Mouse (Mus musculus): ENCODE data around the gene Plcxd2. TPM values are rescaled to one million over a fixed set of nuclear protein-coding genes. Genes with fewer than 3 reads are reported as not detected.

The Plcxd2 gene
- polyA plus RNA-seq, 1 experiment from 2014 or later, result 16.6 TPM

DNA sequence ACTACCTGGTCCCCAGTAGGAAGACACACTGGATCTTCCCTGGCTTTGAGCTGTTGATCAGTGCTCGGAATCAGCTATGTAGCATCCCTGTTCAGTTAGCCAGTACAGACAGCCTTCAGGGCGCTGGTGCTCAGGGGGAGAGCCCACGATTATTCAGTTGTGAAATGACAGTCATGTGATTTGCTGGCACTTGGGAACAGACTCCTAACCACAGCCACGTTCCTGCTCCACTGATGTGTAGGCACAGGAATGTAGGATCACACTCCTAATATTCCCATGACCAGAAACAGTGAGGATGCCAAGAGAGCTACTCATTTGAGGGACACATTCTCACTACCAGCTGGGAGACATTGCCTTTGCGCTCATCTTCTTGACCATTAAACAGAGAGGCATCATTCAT is 41.3 kb downstream of the Plcxd2 start:
- Histone ChIP-seq H3K4me3 (ENCODE audit: low read length) (no peak overlapping the region), H3K27ac (ENCODE audit: low read depth, low read length) (no peak overlapping the region), H3K4me2 (ENCODE audit: low read length) (no peak overlapping the region), H3K36me3 (ENCODE audit: control insufficient read depth, insufficient read depth, low read length) (no peaks in the 10 kb centered on the region), H3K4me1 (ENCODE audit: control insufficient read depth, insufficient read depth, low read depth, low read length) (no peaks in the 10 kb centered on the region), H3K27me3 (replicated peaks; ENCODE audit: control insufficient read depth, insufficient read depth, low read length) (no peaks in the 10 kb centered on the region), H3K9me3 (ENCODE audit: control insufficient read depth, low read length) (no peaks in the 10 kb centered on the region), H3K9ac (ENCODE audit: low read depth, low read length) (no peak overlapping the region)
- ATAC-seq, result no peak
- WGBS, result 65% methylated on average over 5 of the region's 5 CpGs

DNA sequence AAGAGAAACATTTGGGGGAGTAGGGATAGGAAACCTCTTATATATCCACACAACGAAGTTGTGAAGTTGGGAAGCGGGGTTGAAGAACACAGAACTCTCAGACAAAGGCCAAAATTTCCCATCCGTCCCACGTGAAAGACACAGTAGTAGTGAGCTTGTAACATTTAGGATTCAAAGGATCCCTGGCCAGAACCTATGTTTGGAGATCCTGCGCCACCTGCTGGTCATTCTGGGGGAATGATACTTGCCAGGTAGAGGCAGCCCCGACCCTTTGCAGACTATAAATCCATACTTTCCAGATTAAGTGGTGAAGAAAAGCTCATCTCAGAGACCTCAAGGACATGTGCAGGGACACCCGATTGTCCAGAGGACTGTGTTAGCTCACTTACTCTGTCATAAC is 42.5 kb downstream of the Plcxd2 start:
- ATAC-seq, result peak; percentile 89
- 16% methylated on average over 7 of the region's 7 CpGs for WGBS

DNA sequence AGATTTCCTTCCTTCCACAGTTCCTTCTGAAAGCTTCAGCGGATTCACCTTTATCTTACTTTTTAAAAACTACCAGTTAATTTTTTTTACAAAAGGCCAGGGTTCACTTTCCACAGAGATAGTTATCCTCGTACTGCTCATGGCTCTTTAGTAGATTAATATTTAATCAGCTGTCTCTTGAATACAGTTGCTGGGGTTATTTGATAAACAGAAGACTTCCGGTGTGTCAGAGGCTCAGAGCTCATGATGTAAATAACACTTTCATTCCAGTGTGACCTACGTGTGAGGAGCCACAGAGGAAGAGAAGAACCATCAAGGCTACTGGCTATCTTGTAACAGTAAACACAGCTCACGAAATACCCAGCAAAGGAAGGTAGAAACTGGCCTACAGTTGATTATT is 43.4 kb downstream of the Plcxd2 start:
- H3K9me3 ChIP-seq (ENCODE audit: control insufficient read depth, low read length), result no peaks in the 10 kb centered on the region
- H3K4me2 ChIP-seq (ENCODE audit: low read length), result no peak overlapping the region
- no peaks in the 10 kb centered on the region for H3K27me3 ChIP-seq (replicated peaks; ENCODE audit: control insufficient read depth, insufficient read depth, low read length)
- ATAC-seq, result no peak
- WGBS, result 80% methylated on average over 5 of the region's 5 CpGs
- H3K4me1 ChIP-seq (ENCODE audit: control insufficient read depth, insufficient read depth, low read depth, low read length), result no peaks in the 10 kb centered on the region
- no peak overlapping the region for H3K4me3 ChIP-seq (ENCODE audit: low read length)
- no peak overlapping the region for H3K9ac ChIP-seq (ENCODE audit: low read depth, low read length)
- no peak overlapping the region for H3K27ac ChIP-seq (ENCODE audit: low read depth, low read length)
- no peaks in the 10 kb centered on the region; the same call in 1 of the 2 replicates for H3K36me3 ChIP-seq (ENCODE audit: control insufficient read depth, insufficient read depth, low read length)

More for the DNA sequence above, 42.5 kb downstream of the Plcxd2 start:
- H3K4me1 ChIP-seq (ENCODE audit: control insufficient read depth, insufficient read depth, low read depth, low read length), result no peaks in the 10 kb centered on the region
- no peaks in the 10 kb centered on the region for H3K9me3 ChIP-seq (ENCODE audit: control insufficient read depth, low read length)
- no peak overlapping the region for H3K9ac ChIP-seq (ENCODE audit: low read depth, low read length)
- no peak overlapping the region for H3K4me2 ChIP-seq (ENCODE audit: low read length)
- H3K27me3 ChIP-seq (replicated peaks; ENCODE audit: control insufficient read depth, insufficient read depth, low read length), result no peaks in the 10 kb centered on the region
- no peak overlapping the region for H3K4me3 ChIP-seq (ENCODE audit: low read length)
- H3K36me3 ChIP-seq (ENCODE audit: control insufficient read depth, insufficient read depth, low read length), result no peaks in the 10 kb centered on the region; the same call in 1 of the 2 replicates
- H3K27ac ChIP-seq (ENCODE audit: low read depth, low read length), result no peak overlapping the region

DNA sequence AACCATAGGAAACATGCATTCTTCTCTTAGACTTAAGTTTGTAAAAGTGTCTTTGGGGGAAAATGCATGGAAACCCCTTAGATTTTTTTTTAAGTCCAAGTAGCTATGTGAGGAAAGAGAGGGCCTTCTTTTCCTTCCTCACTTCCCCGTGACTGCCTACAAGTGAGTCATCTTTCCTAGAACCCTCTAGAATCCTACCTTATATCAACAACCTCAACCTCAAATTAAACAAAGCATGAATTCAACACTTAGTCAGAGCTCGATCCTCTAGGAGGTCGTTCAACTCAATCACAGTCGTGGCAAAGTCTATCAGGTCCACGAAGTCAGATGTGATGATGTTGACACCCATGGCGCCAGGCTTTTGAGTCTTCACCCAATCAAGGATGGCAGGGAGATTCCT is 45.2 kb downstream of the Plcxd2 start:
- H3K4me2 ChIP-seq (ENCODE audit: low read length), result no peak overlapping the region
- WGBS, result 90% methylated on average over 6 of the region's 6 CpGs
- H3K9me3 ChIP-seq (ENCODE audit: control insufficient read depth, low read length), result no peaks in the 10 kb centered on the region
- H3K27me3 ChIP-seq (replicated peaks; ENCODE audit: control insufficient read depth, insufficient read depth, low read length), result no peaks in the 10 kb centered on the region
- H3K4me1 ChIP-seq (ENCODE audit: control insufficient read depth, insufficient read depth, low read depth, low read length), result no peaks in the 10 kb centered on the region
- ATAC-seq, result no peak
- H3K27ac ChIP-seq (ENCODE audit: low read depth, low read length), result no peak overlapping the region
- no peak overlapping the region for H3K9ac ChIP-seq (ENCODE audit: low read depth, low read length)
- no peak overlapping the region for H3K4me3 ChIP-seq (ENCODE audit: low read length)
- H3K36me3 ChIP-seq (ENCODE audit: control insufficient read depth, insufficient read depth, low read length), result no peaks in the 10 kb centered on the region; the same call in 1 of the 2 replicates

GRCm38 (mm10) chr16:45963837-45964236 is 46.2 kb downstream of the Plcxd2 start:
- H3K9ac ChIP-seq (ENCODE audit: low read depth, low read length), result no peak overlapping the region
- H3K9me3 ChIP-seq (ENCODE audit: control insufficient read depth, low read length), result no peaks in the 10 kb centered on the region
- no peak overlapping the region for H3K4me3 ChIP-seq (ENCODE audit: low read length)
- H3K36me3 ChIP-seq (ENCODE audit: control insufficient read depth, insufficient read depth, low read length), result no peaks in the 10 kb centered on the region; the same call in 1 of the 2 replicates
- no peak overlapping the region for H3K4me2 ChIP-seq (ENCODE audit: low read length)
- 90% methylated on average over 8 of the region's 8 CpGs for WGBS
- no peaks in the 10 kb centered on the region for H3K27me3 ChIP-seq (replicated peaks; ENCODE audit: control insufficient read depth, insufficient read depth, low read length)
- no peak for ATAC-seq
- no peaks in the 10 kb centered on the region for H3K4me1 ChIP-seq (ENCODE audit: control insufficient read depth, insufficient read depth, low read depth, low read length)
- H3K27ac ChIP-seq (ENCODE audit: low read depth, low read length), result no peak overlapping the region

DNA sequence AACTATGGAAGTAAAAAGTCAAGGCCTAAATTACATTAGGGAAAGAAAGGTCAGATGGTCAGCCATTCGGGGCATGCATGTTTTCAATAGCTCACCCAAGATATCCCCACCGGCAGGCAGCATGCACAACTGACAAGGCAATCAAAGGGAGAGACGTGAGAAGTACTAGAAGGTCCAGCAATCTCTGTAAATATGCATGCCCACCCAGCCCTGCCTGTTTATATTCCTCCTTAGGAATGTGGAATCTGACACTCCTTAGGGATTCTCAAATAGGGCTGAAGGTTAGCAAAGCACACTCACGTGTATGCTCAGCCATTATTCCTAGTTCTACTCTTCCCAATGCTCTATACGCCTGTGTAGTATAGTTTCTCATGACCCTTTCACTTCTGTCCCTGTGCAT is 46.9 kb downstream of the Plcxd2 start:
- H3K27me3 ChIP-seq (replicated peaks; ENCODE audit: control insufficient read depth, insufficient read depth, low read length), result no peaks in the 10 kb centered on the region
- no peaks in the 10 kb centered on the region; the same call in 1 of the 2 replicates for H3K36me3 ChIP-seq (ENCODE audit: control insufficient read depth, insufficient read depth, low read length)
- no peak overlapping the region for H3K9ac ChIP-seq (ENCODE audit: low read depth, low read length)
- H3K27ac ChIP-seq (ENCODE audit: low read depth, low read length), result no peak overlapping the region
- ATAC-seq, result no peak
- 63% methylated on average over 5 of the region's 5 CpGs for WGBS
- H3K4me2 ChIP-seq (ENCODE audit: low read length), result no peak overlapping the region
- H3K4me1 ChIP-seq (ENCODE audit: control insufficient read depth, insufficient read depth, low read depth, low read length), result no peaks in the 10 kb centered on the region
- no peaks in the 10 kb centered on the region for H3K9me3 ChIP-seq (ENCODE audit: control insufficient read depth, low read length)
- no peak overlapping the region for H3K4me3 ChIP-seq (ENCODE audit: low read length)

- Histone ChIP-seq H3K27me3 (replicated peaks; ENCODE audit: control insufficient read depth, insufficient read depth, low read length) (no peaks in the 10 kb centered on the region), H3K36me3 (ENCODE audit: control insufficient read depth, insufficient read depth, low read length) (no peaks in the 10 kb centered on the region; the same call in 1 of the 2 replicates), H3K4me1 (ENCODE audit: control insufficient read depth, insufficient read depth, low read depth, low read length) (no peaks in the 10 kb centered on the region), H3K9me3 (ENCODE audit: control insufficient read depth, low read length) (no peaks in the 10 kb centered on the region), H3K4me3 (ENCODE audit: low read length) (no peak overlapping the region), H3K4me2 (ENCODE audit: low read length) (no peak overlapping the region), H3K27ac (ENCODE audit: low read depth, low read length) (no peak overlapping the region), H3K9ac (ENCODE audit: low read depth, low read length) (no peak overlapping the region)
- ATAC-seq, result no peak
- 64% methylated on average over 3 of the region's 3 CpGs for WGBS
Observed at GRCm38 (mm10) chr16:45960978-45961377, 49.0 kb downstream of the Plcxd2 start.

GRCm38 (mm10) chr16:45956390-45956950 is 53.5 kb downstream of the Plcxd2 start:
- Histone ChIP-seq H3K4me2 (ENCODE audit: low read length) (no peak overlapping the region), H3K9ac (ENCODE audit: low read depth, low read length) (no peak overlapping the region), H3K27me3 (replicated peaks; ENCODE audit: control insufficient read depth, insufficient read depth, low read length) (no peaks in the 10 kb centered on the region), H3K36me3 (ENCODE audit: control insufficient read depth, insufficient read depth, low read length) (no peaks in the 10 kb centered on the region), H3K9me3 (ENCODE audit: control insufficient read depth, low read length) (no peaks in the 10 kb centered on the region), H3K4me3 (ENCODE audit: low read length) (no peak overlapping the region), H3K27ac (ENCODE audit: low read depth, low read length) (no peak overlapping the region), H3K4me1 (ENCODE audit: control insufficient read depth, insufficient read depth, low read depth, low read length) (no peaks in the 10 kb centered on the region)
- no peak for ATAC-seq
- WGBS, result 83% methylated on average over 4 of the region's 4 CpGs

DNA sequence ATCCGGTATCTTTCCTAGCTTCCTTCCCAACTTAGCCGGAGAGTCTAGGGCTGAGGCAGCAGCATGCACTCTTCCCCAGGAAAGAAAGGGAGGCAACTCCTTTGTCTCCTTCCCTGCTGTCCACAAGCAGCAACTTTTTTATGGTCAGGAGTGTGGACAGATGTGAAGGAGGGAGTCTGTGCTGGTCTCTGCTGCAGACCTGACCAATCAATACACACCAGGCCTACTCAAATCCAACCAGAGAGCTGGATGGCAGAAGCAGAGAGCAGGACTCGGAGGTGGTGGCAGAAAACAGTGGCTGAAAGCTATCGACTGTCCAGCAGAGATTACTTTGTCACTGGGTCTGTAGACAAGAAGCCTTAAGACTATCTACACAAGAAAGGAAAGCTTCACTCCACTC is 56.6 kb downstream of the Plcxd2 start, which contains the start of gene Phldb2:
TSS of gene Phldb2 (minus strand) at position 205 of the 400 bp plus-strand sequence.
- no peak within 1 kb of the TSS for H3K4me3 ChIP-seq (ENCODE audit: low read length)
- no peak within 1 kb of the TSS for H3K4me2 ChIP-seq (ENCODE audit: low read length)
- H3K36me3 ChIP-seq (ENCODE audit: control insufficient read depth, insufficient read depth, low read length), result no peaks in the 10 kb centered on the region
- no peaks in the 10 kb centered on the region for H3K27me3 ChIP-seq (replicated peaks; ENCODE audit: control insufficient read depth, insufficient read depth, low read length)
- no peak within 1 kb of the TSS for H3K9ac ChIP-seq (ENCODE audit: low read depth, low read length)
- no peak within 1 kb of the TSS for H3K27ac ChIP-seq (ENCODE audit: low read depth, low read length)
- ATAC-seq, result no peak
- H3K9me3 ChIP-seq (ENCODE audit: control insufficient read depth, low read length), result no peaks in the 10 kb centered on the region
- WGBS, result 77% methylated on average over 4 of the region's 4 CpGs
- H3K4me1 ChIP-seq (ENCODE audit: control insufficient read depth, insufficient read depth, low read depth, low read length), result no peaks in the 10 kb centered on the region

All from hindbrain, embryonic 16.5 days (tissue).